In the genomic region with DNA sequence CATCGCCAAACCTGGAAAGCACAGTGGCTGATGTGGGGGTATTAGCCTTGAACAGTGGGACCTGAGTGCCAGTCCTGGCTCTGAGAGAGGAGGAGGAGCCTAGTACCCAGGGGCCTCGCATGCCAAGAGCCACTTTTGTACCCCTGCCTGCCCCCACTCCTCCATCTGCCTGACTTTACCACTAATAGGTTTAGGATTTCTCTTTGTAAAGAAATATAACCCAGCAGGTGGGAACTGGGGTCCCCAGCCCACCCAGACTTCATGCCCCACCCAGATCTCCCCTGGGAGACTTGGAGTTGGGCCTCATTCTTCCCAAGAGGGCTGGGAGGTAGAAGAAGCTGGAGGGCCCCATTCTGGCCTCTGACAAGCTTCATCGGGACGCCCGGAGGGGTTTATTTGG, we compare ENCODE assay signal across 10 mouse cellular contexts. TPM values are rescaled to one million over a fixed set of nuclear protein-coding genes. Genes with fewer than 3 reads are reported as not detected.
A peak's percentile ranks its signal among the peaks of the same experiment; 100 is the strongest.
DNase-seq lines count a peak whose midpoint lies in the region; ATAC-seq lines count a peak whose summit lies in the region.
"Had no signal": no experiment of that assay in that cellular context is flagged by ENCODE, and none has a peak within 500 bp of the region (broad histone marks: within the 10 kb centered on the region; RNA-seq: fewer than 3 reads in every experiment).

No protein-coding gene starts in this region.

- 0 out of 2 replicates have a peak, but pooled peaks have one; percentile 27 for ATAC-seq in intestine, embryonic 14.5 days (replicated peaks; ENCODE audit: low FRiP score, low TSS enrichment, low read depth)
- ATAC-seq in intestine, embryonic 16.5 days: no peak
- ATAC-seq in forebrain, embryonic 15.5 days (replicated peaks): peak; percentile 54
- peak; percentile 33; the same call in 1 of the 2 replicates for ATAC-seq in limb, embryonic 15.5 days (ENCODE audit: insufficient number of reproducible peaks, low FRiP score, low TSS enrichment, low read depth)
- no peak for ATAC-seq in erythroid progenitor cell, adult 5-6 weeks (replicated peaks; ENCODE audit: low FRiP score, poor library complexity, severe bottlenecking)

- no peaks in the 10 kb centered on the region for H3K27me3 ChIP-seq in intestine, embryonic 14.5 days (replicated peaks; ENCODE audit: control insufficient read depth, insufficient read depth, low read length)
- H3K27me3 ChIP-seq in intestine, embryonic 16.5 days (replicated peaks; ENCODE audit: control insufficient read depth, insufficient read depth, low read length): no peaks in the 10 kb centered on the region
- 0 out of 2 replicates have a peak, but pooled peaks cover 3% of the 10 kb centered on the region for H3K27me3 ChIP-seq in forebrain, embryonic 15.5 days
- H3K27me3 ChIP-seq in limb, embryonic 15.5 days: no peaks in the 10 kb centered on the region

- no peak overlapping the region for H3K4me3 ChIP-seq in intestine, embryonic 14.5 days (ENCODE audit: low read depth, low read length)
- no peak overlapping the region for H3K4me3 ChIP-seq in intestine, embryonic 16.5 days (ENCODE audit: low read length)
- no peak overlapping the region for H3K4me3 ChIP-seq in forebrain, embryonic 15.5 days
- no peak overlapping the region for H3K4me3 ChIP-seq in limb, embryonic 15.5 days
- H3K4me3 ChIP-seq: layer of hippocampus, adult 2 months had no signal

- no peaks in the 10 kb centered on the region for H3K36me3 ChIP-seq in intestine, embryonic 14.5 days (ENCODE audit: control insufficient read depth, insufficient read depth, low read length)
- no peaks in the 10 kb centered on the region for H3K36me3 ChIP-seq in intestine, embryonic 16.5 days (ENCODE audit: control insufficient read depth, insufficient read depth, low read length)
- no peaks in the 10 kb centered on the region for H3K36me3 ChIP-seq in forebrain, embryonic 15.5 days
- no peaks in the 10 kb centered on the region for H3K36me3 ChIP-seq in limb, embryonic 15.5 days

- H3K9ac ChIP-seq in intestine, embryonic 14.5 days (ENCODE audit: low read length): no peak overlapping the region
- no peak overlapping the region for H3K9ac ChIP-seq in intestine, embryonic 16.5 days (ENCODE audit: low read depth, low read length)
- no peak overlapping the region for H3K9ac ChIP-seq in forebrain, embryonic 15.5 days (replicated peaks)
- no peak overlapping the region for H3K9ac ChIP-seq in limb, embryonic 15.5 days
- H3K9ac ChIP-seq: liver, embryonic 14.5 days had no signal

- H3K9me3 ChIP-seq in intestine, embryonic 14.5 days (ENCODE audit: control insufficient read depth, low read length): no peaks in the 10 kb centered on the region
- no peaks in the 10 kb centered on the region for H3K9me3 ChIP-seq in intestine, embryonic 16.5 days (ENCODE audit: control insufficient read depth, low read length)
- H3K9me3 ChIP-seq in forebrain, embryonic 15.5 days: no peaks in the 10 kb centered on the region
- no peaks in the 10 kb centered on the region for H3K9me3 ChIP-seq in limb, embryonic 15.5 days

- 83% methylated on average over 5 of the region's 5 CpGs for WGBS in intestine, embryonic 14.5 days
- 80% methylated on average over 5 of the region's 5 CpGs for WGBS in intestine, embryonic 16.5 days
- 11% methylated on average over 5 of the region's 5 CpGs for WGBS in forebrain, embryonic 15.5 days
- WGBS in limb, embryonic 15.5 days: 48% methylated on average over 5 of the region's 5 CpGs

- H3K4me1 ChIP-seq in intestine, embryonic 14.5 days (replicated peaks; ENCODE audit: control insufficient read depth, insufficient read depth, low read length): no peaks in the 10 kb centered on the region
- H3K4me1 ChIP-seq in intestine, embryonic 16.5 days (ENCODE audit: control insufficient read depth, insufficient read depth, low read length): no peaks in the 10 kb centered on the region
- peaks cover 38% of the 10 kb centered on the region for H3K4me1 ChIP-seq in forebrain, embryonic 15.5 days
- H3K4me1 ChIP-seq in limb, embryonic 15.5 days: peaks cover 6% of the 10 kb centered on the region; the same call in 1 of the 2 replicates

- H3K4me2 ChIP-seq in intestine, embryonic 14.5 days (ENCODE audit: low read length): no peak overlapping the region
- H3K4me2 ChIP-seq in intestine, embryonic 16.5 days (ENCODE audit: low read depth, low read length): no peak overlapping the region
- H3K4me2 ChIP-seq in forebrain, embryonic 15.5 days (replicated peaks): no peak overlapping the region
- H3K4me2 ChIP-seq in limb, embryonic 15.5 days: no peak overlapping the region

- DNase-seq in intestine, embryonic 14.5 days (ENCODE audit: low spot score): no peak
- DNase-seq in retina, embryonic 14.5 days (ENCODE audit: low spot score): peak; percentile 39
- DNase-seq in thymus, postnatal 36 days: no peak

- no peak overlapping the region for H3K27ac ChIP-seq in intestine, embryonic 14.5 days (ENCODE audit: low read depth)
- no peak overlapping the region for H3K27ac ChIP-seq in intestine, embryonic 16.5 days (ENCODE audit: low read length)
- H3K27ac ChIP-seq in forebrain, embryonic 15.5 days (replicated peaks): peak overlapping the region; percentile 87
- H3K27ac ChIP-seq in limb, embryonic 15.5 days: no peak overlapping the region
- H3K27ac ChIP-seq: liver, embryonic 14.5 days had no signal

RNA-seq across cellular contexts. Expression of gene Lmo1, which starts 56.3 kb away (rescaled TPM):
- polyA plus RNA-seq in intestine, embryonic 14.5 days (2014; fragmentation: Nextera tagmentation; extraction: Ambion mirVana): 1.7 and 2.9 TPM in 2 replicates
- 1.7 and 2.6 TPM in 2 replicates for polyA plus RNA-seq in intestine, embryonic 16.5 days (2015; fragmentation: Nextera tagmentation; extraction: Ambion mirVana)
- polyA plus RNA-seq in forebrain, embryonic 15.5 days (2015; fragmentation: Nextera tagmentation; extraction: Ambion mirVana): 102 and 134 TPM in 2 replicates
- polyA plus RNA-seq in limb, embryonic 15.5 days (2015; fragmentation: Nextera tagmentation; extraction: Ambion mirVana): 46.4 and 47.7 TPM in 2 replicates
- total RNA-seq in erythroid progenitor cell, adult 5-6 weeks (2015; ENCODE audit: low replicate concordance): not detected in 2 replicates
- total RNA-seq in erythroid progenitor cell, adult 5-6 weeks (2017; ENCODE audit: low replicate concordance): not detected in 2 replicates
- total RNA-seq: MEL had no signal

Comparison
In these comparisons a context has a peak if more than half of its experiments do, and no peak if none do; other contexts are left out.
1. ATAC-seq: peak in intestine, embryonic 14.5 days (single experiment), forebrain, embryonic 15.5 days (single experiment) and limb, embryonic 15.5 days (single experiment); none in intestine, embryonic 16.5 days (single experiment) and erythroid progenitor cell, adult 5-6 weeks (single experiment).
2. RNA of gene Lmo1, which starts 56.3 kb away (polyA plus RNA-seq): 102 to 134 TPM in forebrain, embryonic 15.5 days and 46.4 to 47.7 TPM in limb, embryonic 15.5 days; 1.7 to 2.9 TPM in intestine, embryonic 14.5 days and 1.7 to 2.6 TPM in intestine, embryonic 16.5 days; every median in the first group is over 10 times any median in the second.